Mouse (Mus musculus) granulocyte monocyte progenitor cell, adult 5-6 weeks (primary cell): ENCODE data around the gene Ccl9. TPM values are rescaled to one million over a fixed set of nuclear protein-coding genes. Genes with fewer than 3 reads are reported as not detected.
A peak's percentile ranks its signal among the peaks of the same experiment; 100 is the strongest.

Source experiments
- ATAC-seq: replicated peaks from 2 replicates; pipeline ENCODE4 v1.8.0; 2016; ENCODE audit warnings: mild to moderate bottlenecking, moderate TSS enrichment, inconsistent platforms; ENCODE audit not compliant: poor library complexity, severe bottlenecking
- total RNA-seq, 2 experiments: library from RNA; stranded (forward) in 1 of 2; stranded (reverse) in 1 of 2; fragments of 200-712, 200-1000 nt in 1 of 2; fragments of >200 nt in 1 of 2; fragmentation: Nextera tagmentation in 1 of 2; gene quantifications; 2 replicates each; pipeline ENCODE4 v1.2.3; 2014 to 2017

The Ccl9 gene
- total RNA-seq, 2 experiments from 2014 or later: 159 to 190 TPM

DNA sequence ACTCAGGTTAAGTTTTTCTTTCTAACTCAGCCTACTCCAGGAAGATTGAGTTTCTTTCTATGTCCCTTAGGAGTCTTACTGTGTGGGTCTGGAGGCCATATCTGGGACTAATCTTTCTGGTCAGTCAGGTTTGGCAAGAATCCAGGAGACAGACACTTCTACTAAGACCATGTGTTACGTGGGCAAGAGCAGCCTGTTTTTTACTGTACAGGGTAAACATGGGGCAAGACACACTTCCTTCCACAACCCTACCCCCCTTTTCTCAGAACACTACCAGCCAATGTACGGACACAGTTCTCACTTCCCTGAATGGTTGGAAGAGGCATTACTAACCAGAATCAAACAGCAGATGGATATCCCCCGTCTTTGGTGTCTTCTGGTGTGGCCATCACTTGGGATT, 34.2 kb downstream of the Ccl9 start:
- peak; percentile 92 for ATAC-seq

DNA sequence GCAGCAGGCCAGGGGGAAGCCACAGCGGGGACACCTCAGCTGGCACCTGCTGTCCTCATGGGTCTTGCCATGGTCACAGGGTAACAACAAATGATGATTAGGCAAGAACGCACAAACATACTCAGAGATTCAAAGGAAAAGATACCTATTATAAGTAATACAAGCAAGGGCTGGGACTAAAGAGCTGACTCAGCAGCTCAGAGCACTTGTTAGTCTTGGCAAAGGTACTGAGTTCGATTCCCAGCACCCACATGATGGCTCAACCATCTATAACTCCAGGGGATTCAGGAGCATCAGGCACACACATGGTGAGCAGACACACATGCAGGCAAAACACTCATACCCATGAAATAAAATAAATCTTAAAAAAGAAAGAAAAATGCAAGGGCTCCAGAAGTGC, 37.0 kb downstream of the Ccl9 start:
- ATAC-seq: no peak

DNA sequence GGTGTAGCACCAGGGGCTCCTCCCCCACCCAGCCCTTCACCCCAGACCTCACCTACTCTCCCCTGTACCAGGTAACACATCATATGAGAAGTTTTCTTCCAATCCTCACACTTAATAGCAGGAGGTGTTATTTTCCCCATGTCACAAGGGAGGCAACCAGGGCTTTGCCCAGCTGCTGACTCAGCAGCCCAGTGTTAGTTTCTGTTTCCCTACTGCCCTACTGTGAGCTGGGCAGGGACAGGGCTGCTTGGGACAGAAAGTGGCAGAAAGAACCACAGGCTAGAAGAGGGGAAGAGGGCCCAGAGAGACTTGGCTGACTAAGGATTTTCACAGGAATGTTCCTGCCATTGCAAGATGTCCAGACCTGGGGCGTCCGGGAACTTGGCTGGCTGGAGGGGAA, 37.5 kb downstream of the Ccl9 start:
- peak; percentile 19 for ATAC-seq

DNA sequence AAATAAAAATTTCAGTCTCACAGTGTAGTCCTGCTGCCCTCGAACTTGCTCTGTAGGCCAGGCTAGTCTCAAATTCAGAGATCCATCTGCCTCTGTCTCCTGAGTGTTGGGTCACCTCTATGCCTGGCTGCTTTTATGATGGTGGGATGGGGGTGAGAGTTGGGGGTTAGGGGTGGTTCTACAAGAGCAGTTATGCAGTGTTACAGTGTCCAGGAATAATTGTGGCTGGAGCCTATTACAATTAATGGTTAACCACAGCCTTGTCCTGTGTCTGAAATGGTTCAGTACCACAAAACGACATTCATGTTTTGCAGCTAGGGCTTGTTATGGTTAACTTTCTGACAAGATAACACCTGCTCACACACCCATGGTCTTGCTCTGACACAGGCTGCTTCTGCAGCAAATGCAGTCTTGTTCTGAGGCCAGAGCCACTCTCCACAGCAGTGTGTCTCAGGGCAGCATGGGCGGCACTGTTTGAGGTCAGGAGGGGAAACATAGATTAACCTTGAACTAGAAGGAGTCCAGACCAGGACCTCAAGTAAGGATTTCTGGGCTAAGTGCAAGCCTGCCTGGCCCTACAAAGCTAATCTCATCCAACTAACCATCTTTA, 39.6 kb downstream of the Ccl9 start:
- no peak for ATAC-seq

DNA sequence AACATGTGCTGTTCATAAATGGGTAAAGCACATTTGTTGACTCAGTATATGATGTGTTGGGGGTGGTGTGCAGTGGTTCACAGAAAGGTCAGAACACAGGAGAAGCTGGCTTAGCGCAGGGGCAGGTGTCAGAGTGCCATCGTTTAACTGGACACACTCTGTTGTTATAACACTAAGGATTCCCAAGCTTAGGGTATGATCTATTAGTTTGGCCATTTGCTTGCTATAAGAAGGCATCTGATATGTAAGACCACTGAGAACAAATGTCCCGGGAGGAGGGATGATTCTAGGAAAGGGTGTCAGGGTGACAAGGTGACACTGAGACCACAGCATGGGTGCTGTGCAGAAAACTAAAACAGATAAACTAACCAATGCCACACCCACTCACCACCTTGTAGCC, 41.6 kb downstream of the Ccl9 start:
- ATAC-seq: no peak

DNA sequence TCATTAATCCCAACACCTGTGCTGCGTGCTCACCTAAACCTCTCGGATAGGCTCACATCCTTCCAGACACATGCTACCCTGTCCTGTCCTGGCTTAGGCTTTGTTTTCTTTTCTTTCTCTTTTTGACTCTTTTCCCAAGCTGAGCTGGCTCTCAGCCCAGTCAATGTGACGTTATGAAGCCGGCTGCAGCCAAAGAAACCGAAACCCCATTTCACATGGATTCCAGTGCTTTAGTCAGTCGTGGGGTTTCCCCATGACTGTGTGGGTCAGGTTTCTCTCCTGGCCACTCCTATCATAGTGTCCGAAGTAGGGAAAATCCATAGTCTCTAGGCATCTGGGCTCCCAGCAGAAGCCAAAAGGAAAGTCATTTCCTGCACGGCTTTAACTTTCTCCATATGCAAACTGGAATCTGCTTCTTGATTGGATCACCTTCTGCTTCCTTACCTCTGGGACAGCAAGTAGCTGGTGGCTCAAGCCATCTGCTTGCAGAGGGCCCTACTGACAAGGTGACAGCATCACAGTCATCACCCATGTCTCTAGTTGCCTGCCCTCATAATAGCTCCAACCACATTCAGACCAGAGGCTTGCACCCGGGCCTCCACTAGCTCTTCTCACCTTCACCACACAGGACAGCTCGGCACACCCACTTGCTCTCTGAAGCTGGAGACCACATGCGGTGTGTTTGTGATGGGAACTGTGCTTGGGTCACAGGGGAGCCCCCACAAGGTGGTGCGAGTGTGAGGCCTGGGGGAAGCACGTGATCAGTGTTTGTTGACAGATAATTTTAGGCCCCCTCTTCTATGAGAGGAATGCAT, 43.6 kb downstream of the Ccl9 start:
- peak; percentile 45 for ATAC-seq

DNA sequence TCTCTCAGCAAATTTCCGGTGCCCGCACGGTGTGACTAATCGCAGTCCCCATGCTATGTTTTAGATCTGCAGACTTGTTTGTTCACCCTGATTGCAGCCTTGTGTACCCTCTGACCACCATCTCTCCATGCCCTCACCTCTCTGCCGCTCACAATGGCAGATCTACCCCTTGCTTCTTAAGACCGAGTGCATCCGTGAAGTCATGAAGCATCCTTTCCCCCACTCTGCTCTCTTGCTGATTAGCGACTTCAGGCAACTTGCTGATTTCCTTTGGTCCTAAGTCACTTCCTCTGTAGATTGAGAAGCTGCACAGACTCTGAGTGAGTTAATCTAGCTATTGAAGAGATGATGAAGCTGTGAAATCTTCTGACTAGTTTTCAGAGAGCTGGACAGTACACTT, 44.3 kb downstream of the Ccl9 start:
- no peak for ATAC-seq

DNA sequence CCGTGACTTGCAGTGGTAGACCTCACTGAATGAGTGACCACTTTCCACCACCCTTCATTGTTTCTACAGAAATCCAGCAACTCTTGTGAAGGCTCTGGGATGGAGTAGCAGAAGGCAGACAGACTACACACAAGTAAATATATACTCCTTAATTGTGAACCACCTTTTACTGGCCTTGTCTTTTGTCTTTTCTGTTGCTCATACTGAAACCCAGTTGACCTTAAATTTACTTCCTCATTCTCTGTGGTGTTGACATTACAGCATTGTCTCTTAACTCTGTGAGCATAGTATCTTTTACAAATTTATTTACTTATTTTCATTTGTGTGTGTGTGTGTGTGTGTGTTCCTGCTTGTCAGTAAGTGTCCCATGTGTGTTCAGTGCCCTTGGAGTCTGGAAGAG, 45.2 kb downstream of the Ccl9 start:
- peak; percentile 34 for ATAC-seq

DNA sequence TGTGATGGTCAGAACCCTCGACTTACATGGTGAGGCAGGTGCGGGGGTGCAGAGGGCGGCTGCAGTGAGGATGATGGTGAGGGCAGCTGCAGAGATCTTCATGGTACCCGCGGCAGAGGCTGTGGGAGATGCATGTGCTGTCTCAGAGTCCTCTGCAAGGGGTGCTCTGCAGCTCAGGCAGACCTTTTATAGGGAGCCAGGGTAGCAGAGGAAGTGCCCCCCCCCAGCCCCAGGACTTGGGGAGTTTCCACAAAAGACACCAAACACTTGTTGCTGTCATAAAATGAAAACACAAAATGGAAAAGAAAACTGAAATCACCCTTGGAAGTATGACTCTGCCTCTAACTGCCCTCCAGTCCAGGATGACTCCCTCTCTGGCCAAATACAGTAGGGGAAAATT, 48.1 kb downstream of the Ccl9 start, which contains the start of gene Ccl5:
Ccl5 (minus strand) TSS at position 159 of the 400 bp plus-strand sequence.
- ATAC-seq: no peak

DNA sequence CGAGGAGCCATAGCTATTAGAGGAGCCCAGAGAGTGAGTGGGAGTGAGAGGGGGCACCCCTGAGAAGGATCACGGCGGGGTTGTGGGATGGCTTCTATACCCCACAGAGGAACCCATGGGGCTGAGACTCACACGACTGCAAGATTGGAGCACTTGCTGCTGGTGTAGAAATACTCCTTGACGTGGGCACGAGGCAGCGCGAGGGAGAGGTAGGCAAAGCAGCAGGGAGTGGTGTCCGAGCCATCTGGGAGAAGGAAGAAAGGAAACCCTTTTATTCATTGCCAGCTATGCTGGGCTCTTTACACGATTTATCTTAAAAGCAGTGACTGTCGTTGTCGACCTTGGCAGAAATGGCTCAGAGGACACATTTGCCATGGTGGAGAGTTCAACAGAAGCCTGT, 49.4 kb downstream of the Ccl9 start:
- ATAC-seq: no peak

Other genes starting within 250 kb of the Ccl9 start
- gene Rasl10b, start 169.5 kb downstream of the Ccl9 start, total RNA-seq (2014; fragmentation: Nextera tagmentation): not detected in 2 replicates
- 0.09 and 0.41 TPM in 2 replicates for gene Rasl10b, start 169.5 kb downstream of the Ccl9 start, total RNA-seq (2017)
- 0.13 TPM in 1 of 2 replicates, not detected in the other for gene Gas2l2, start 149.2 kb downstream of the Ccl9 start, total RNA-seq (2014; fragmentation: Nextera tagmentation)
- 0.57 TPM in 1 of 2 replicates, not detected in the other for gene Gas2l2, start 149.2 kb downstream of the Ccl9 start, total RNA-seq (2017)
- 33.2 and 34.9 TPM in 2 replicates for gene 1700020L24Rik, start 141.0 kb downstream of the Ccl9 start, total RNA-seq (2014; fragmentation: Nextera tagmentation)
- gene 1700020L24Rik, start 141.0 kb downstream of the Ccl9 start, total RNA-seq (2017): 79.8 and 113 TPM in 2 replicates
- 6.6 and 11.1 TPM in 2 replicates for gene Mmp28, start 115.6 kb downstream of the Ccl9 start, total RNA-seq (2014; fragmentation: Nextera tagmentation)
- 5.4 and 5.6 TPM in 2 replicates for gene Mmp28, start 115.6 kb downstream of the Ccl9 start, total RNA-seq (2017)
- 62.6 and 66.7 TPM in 2 replicates for gene Taf15, start 105.5 kb downstream of the Ccl9 start, total RNA-seq (2014; fragmentation: Nextera tagmentation)
- 43.8 and 44.1 TPM in 2 replicates for gene Taf15, start 105.5 kb downstream of the Ccl9 start, total RNA-seq (2017)
- not detected in 2 replicates for gene Heatr9, start 56.5 kb downstream of the Ccl9 start, total RNA-seq (2014; fragmentation: Nextera tagmentation)
- not detected in 2 replicates for gene Heatr9, start 56.5 kb downstream of the Ccl9 start, total RNA-seq (2017)
- gene Ccl5, start 48.1 kb downstream of the Ccl9 start, total RNA-seq (2014; fragmentation: Nextera tagmentation): not detected in 2 replicates
- gene Ccl5, start 48.1 kb downstream of the Ccl9 start, total RNA-seq (2017): 2.1 TPM in 1 of 2 replicates, not detected in the other
- 8.8 and 13.4 TPM in 2 replicates for gene Ccl6, start 14.5 kb upstream of the Ccl9 start, total RNA-seq (2014; fragmentation: Nextera tagmentation)
- gene Ccl6, start 14.5 kb upstream of the Ccl9 start, total RNA-seq (2017): 16.9 and 19.6 TPM in 2 replicates
- not detected in 2 replicates for gene Rpl9-ps1, start 67.0 kb upstream of the Ccl9 start, total RNA-seq (2014; fragmentation: Nextera tagmentation)
- not detected in 2 replicates for gene Rpl9-ps1, start 67.0 kb upstream of the Ccl9 start, total RNA-seq (2017)
- gene Ccl3, start 70.7 kb upstream of the Ccl9 start, total RNA-seq (2014; fragmentation: Nextera tagmentation): 5.5 and 6.5 TPM in 2 replicates
- gene Ccl3, start 70.7 kb upstream of the Ccl9 start, total RNA-seq (2017): 78.6 and 86.4 TPM in 2 replicates
- gene Ccl4, start 83.9 kb upstream of the Ccl9 start, total RNA-seq (2014; fragmentation: Nextera tagmentation): 2.1 TPM in 1 of 2 replicates, not detected in the other
- 15.2 and 26.9 TPM in 2 replicates for gene Ccl4, start 83.9 kb upstream of the Ccl9 start, total RNA-seq (2017)
- 8.9 TPM in 1 of 2 replicates, not detected in the other for gene Wfdc17, start 125.4 kb upstream of the Ccl9 start, total RNA-seq (2014; fragmentation: Nextera tagmentation)
- 1.2 TPM in 1 of 2 replicates, not detected in the other for gene Wfdc17, start 125.4 kb upstream of the Ccl9 start, total RNA-seq (2017)
- gene Wfdc18, start 130.4 kb upstream of the Ccl9 start, total RNA-seq (2014; fragmentation: Nextera tagmentation): not detected in 2 replicates
- not detected in 2 replicates for gene Wfdc18, start 130.4 kb upstream of the Ccl9 start, total RNA-seq (2017)
- 15.7 and 47.5 TPM in 2 replicates for gene Wfdc21, start 168.3 kb upstream of the Ccl9 start, total RNA-seq (2014; fragmentation: Nextera tagmentation)
- 28.0 and 70.7 TPM in 2 replicates for gene Wfdc21, start 168.3 kb upstream of the Ccl9 start, total RNA-seq (2017)
- 10.4 and 30.5 TPM in 2 replicates for gene Heatr6, start 175.1 kb upstream of the Ccl9 start, total RNA-seq (2014; fragmentation: Nextera tagmentation)
- 8.9 and 17.8 TPM in 2 replicates for gene Heatr6, start 175.1 kb upstream of the Ccl9 start, total RNA-seq (2017)